Mouse (Mus musculus): ENCODE measurements around the gene Vars.

DNA sequence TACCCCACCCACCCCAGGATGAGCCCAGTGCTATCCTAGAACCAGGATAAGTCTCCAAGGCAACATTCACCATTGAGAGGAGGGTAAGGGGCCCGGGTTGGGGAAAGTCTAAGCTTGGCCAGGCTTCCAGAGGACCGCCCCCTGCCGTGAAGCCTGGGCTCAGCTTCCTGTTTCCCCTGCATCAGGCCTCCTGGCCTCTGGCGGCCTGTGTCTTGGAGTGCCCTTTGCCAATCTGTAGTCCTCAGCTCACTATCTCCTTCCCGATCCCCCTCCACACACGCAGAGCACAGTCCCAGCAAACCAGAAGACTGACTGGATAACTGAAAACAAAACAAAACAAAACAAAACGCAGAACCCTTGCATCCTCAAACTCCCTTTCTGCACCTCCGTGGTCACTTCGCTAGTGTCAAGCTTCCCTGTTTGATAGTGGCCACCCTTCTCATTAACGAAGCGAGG lies 48.8 kb downstream of the Vars start, which contains the start of gene Clic1:
- TF ChIP-seq CTCF (IDR thresholded peaks at IDR 0.05; ENCODE audit: low read depth, low read length) (no peak), GATA1 (IDR thresholded peaks at IDR 0.05; ENCODE audit: borderline replicate concordance, low read length) (no peak), POLR2AphosphoS5 (IDR thresholded peaks at IDR 0.05; ENCODE audit: insufficient replicate concordance, low read depth, low read length) (no peak), TAL1 (conservative IDR thresholded peaks at IDR 0.05; ENCODE audit: low read depth, low read length) (no peak)
